Mouse (Mus musculus) lung, embryonic 15.5 days (tissue): ENCODE results near the gene Prss12. TPM values are rescaled to one million over a fixed set of nuclear protein-coding genes. Genes with fewer than 3 reads are reported as not detected.

Experiments used
- ATAC-seq: fragments of 200-750 bp; cut with Nextera tagmentation; 2 replicates; pipeline ENCODE4 v1.8.0; 2017; ENCODE audit warnings: moderate number of reproducible peaks, borderline replicate concordance; ENCODE audit not compliant: low FRiP score, low TSS enrichment; ENCODE audit errors: extremely low read depth
- H3K27ac ChIP-seq: fragments of 300-500 bp; sonication (generic); 2 replicates; pipeline ENCODE4 v1.5.1; 2015; ENCODE audit warnings: moderate library complexity, mild to moderate bottlenecking, inconsistent platforms
- H3K27me3 ChIP-seq: fragments of 300-500 bp; sonication (generic); 2 replicates; pipeline ENCODE4 v1.6.1; 2015; ENCODE audit warnings: inconsistent platforms
- H3K36me3 ChIP-seq: fragments of 300-500 bp; sonication (generic); 2 replicates; pipeline ENCODE4 v1.6.1; 2015; ENCODE audit warnings: inconsistent platforms
- H3K4me1 ChIP-seq: fragments of 300-500 bp; sonication (generic); 2 replicates; pipeline ENCODE4 v1.6.1; 2015; ENCODE audit warnings: inconsistent platforms
- H3K4me2 ChIP-seq: fragments of 300-500 bp; sonication (generic); 2 replicates; pipeline ENCODE4 v1.6.1; 2015; ENCODE audit warnings: inconsistent platforms, mild to moderate bottlenecking, moderate library complexity
- H3K4me3 ChIP-seq: fragments of 300-500 bp; sonication (generic); 2 replicates; pipeline ENCODE4 v1.5.1; 2015; ENCODE audit warnings: mild to moderate bottlenecking, inconsistent platforms
- H3K9ac ChIP-seq: fragments of 300-500 bp; sonication (generic); 2 replicates; pipeline ENCODE4 v1.6.1; 2015; ENCODE audit warnings: inconsistent platforms
- H3K9me3 ChIP-seq: fragments of 300-500 bp; sonication (generic); 2 replicates; pipeline ENCODE4 v1.6.1; 2016; ENCODE audit warnings: inconsistent platforms
- WGBS: fragments of 180-500 bp; shearing (Covaris S2); methylation state at CpG from one replicate; pipeline ENCODE4 v1.1.7; 2015; 5-methylcytosine and 5-hydroxymethylcytosine counted together
- polyA plus RNA-seq: library from polyadenylated mRNA; unstranded; fragments of >200 nt; fragmentation: Nextera tagmentation; extraction: Ambion mirVana; gene quantifications from 2 replicates; pipeline ENCODE4 v1.2.1, GENCODE M21; 2015

Gene Prss12
- polyA plus RNA-seq, 1 experiment from 2014 or later, result 20.8 TPM

DNA sequence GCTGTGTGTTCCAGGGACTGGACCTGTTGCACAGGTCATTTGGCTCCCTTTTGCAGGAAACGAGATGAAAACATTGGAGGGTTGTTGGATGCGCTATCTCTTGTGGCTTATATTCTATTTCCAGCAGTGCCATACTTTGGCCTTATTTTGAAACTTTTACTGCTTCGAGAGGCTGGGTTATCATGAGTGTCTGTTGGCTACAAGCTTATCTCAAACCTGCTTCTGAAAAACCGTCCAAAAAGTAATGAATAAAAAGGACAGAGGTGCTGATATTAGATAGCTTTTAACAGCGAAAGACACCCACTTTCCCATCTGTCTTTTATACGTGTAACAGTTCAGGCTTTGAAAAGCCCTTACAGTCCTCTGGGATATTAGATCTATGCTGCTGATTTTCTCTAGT, 107.2 kb downstream of the Prss12 start:
- ATAC-seq, result no peak
- no peaks in the 10 kb centered on the region for H3K27me3 ChIP-seq
- WGBS, result 68% methylated on average over 6 of the region's 6 CpGs

DNA sequence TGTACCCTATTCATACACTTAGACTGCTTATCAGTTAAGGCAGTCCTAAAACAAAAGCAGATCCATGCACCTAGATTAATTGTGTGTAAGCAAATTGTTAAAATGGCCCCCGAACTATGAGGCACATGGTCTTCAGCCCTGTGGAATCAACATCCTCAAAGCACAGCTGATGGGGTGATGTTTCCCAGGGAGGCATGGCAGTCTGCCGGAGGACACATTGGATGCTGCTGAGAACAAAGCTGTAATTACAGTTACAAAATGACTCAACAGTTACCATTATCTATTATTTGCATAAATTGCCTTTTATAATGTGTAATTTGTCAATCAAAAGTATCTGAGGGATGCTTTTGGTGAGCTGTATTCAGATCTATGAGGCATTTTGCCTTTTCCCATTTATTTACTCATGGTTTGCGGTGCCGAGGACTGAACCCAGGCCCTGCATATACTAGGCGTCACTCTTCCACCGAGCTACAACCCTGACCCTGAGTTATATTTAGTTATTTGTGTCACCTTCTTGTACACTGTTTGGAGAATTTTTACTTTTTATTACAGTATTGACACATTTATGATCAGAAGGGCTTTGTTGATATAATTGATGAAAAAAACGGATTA, 108.6 kb downstream of the Prss12 start:
- 84% methylated on average over 7 of the region's 7 CpGs for WGBS
- H3K27ac ChIP-seq, result no peak overlapping the region

More for the DNA sequence above, 107.2 kb downstream of the Prss12 start:
- H3K4me3 ChIP-seq, result no peak overlapping the region
- H3K4me2 ChIP-seq, result no peak overlapping the region
- no peak overlapping the region for H3K27ac ChIP-seq
- H3K9ac ChIP-seq, result no peak overlapping the region
- no peaks in the 10 kb centered on the region for H3K36me3 ChIP-seq
- no peaks in the 10 kb centered on the region for H3K4me1 ChIP-seq
- H3K9me3 ChIP-seq, result no peaks in the 10 kb centered on the region

More for the DNA sequence above, 108.6 kb downstream of the Prss12 start:
- ATAC-seq, result no peak
- no peaks in the 10 kb centered on the region for H3K4me1 ChIP-seq
- H3K9me3 ChIP-seq, result no peaks in the 10 kb centered on the region
- H3K4me2 ChIP-seq, result no peak overlapping the region
- H3K27me3 ChIP-seq, result no peaks in the 10 kb centered on the region
- no peak overlapping the region for H3K4me3 ChIP-seq
- H3K36me3 ChIP-seq, result no peaks in the 10 kb centered on the region
- H3K9ac ChIP-seq, result no peak overlapping the region

Other genes with a start within 250 kb of the Prss12 start
- gene Synpo2, start 210.8 kb upstream of the Prss12 start, polyA plus RNA-seq, result 11.3 and 12.2 TPM in 2 replicates
- 67.2 and 75.2 TPM in 2 replicates for gene Sec24d, start 179.5 kb upstream of the Prss12 start, polyA plus RNA-seq
- gene Mettl14, start 60.8 kb upstream of the Prss12 start, polyA plus RNA-seq, result 26.1 and 26.6 TPM in 2 replicates
- 0.44 and 0.56 TPM in 2 replicates for gene Ndst3, start 243.9 kb downstream of the Prss12 start, polyA plus RNA-seq